Mouse (Mus musculus) kidney, postnatal 14 days (tissue): ENCODE data around the gene Ccdc162.

Experiments
- DNase-seq: peaks from one replicate; pipeline ENCODE4 v3.0.0; 2022; ENCODE audit warnings: mixed read lengths

Gene Ccdc162

GRCm38 (mm10) chr10:41535991-41536390 lies 180.4 kb downstream of the Ccdc162 start:
- DNase-seq, result no peak

GRCm38 (mm10) chr10:41529972-41530371 lies 186.5 kb downstream of the Ccdc162 start:
- no peak for DNase-seq

DNA sequence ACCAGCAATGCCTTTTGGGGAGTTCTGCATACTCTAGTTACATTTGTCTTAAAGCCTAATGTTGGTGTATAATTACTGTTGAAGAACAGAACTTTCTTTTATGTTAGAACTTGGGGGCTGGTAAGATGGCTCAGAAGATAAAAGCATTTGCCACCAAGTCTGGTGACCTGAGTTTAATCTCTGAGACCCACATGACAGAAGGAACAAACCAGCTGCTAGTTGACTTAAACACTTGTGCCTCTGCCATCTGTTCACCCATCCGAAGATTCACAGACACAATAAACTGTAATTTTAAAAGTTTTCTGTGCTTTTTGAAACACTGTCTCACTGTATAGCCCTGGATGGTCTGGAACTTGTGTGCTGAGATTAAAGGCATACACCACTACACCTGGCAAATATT lies 190.7 kb downstream of the Ccdc162 start:
- no peak for DNase-seq

DNA sequence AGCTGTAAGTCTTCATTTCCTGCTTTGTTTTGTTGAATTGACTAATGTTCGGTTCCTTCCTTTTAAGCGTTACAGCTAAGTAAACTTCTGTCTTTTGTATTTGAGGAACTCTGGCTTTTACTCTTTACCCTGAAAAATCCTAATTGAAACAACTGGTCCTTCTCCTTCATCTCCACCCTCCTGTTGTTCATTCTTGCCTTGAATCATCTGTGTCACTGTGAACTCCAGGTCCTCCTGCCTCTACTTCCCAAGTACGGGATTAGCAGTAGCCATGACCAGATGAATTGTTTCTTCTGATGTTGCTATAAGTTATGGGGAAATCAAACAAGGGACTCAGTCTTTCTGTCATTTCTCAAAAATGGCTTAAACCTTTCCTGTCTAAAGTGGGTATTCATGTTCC lies 193.0 kb downstream of the Ccdc162 start:
- DNase-seq, result no peak

DNA sequence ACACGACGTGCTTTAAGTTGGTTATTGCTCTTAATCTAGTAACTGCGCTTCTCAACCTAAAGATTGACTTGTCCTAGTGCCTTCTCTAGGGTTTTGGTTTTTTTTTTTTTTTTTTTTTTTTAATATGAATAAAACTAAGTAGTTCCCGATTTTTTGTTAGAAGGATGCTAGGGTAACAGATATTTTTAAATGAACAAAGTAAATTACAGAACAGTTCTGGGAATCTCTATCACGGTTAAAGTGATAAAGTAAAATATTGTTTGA lies 196.1 kb downstream of the Ccdc162 start:
- no peak for DNase-seq

GRCm38 (mm10) chr10:41519640-41520409 lies 196.6 kb downstream of the Ccdc162 start:
- DNase-seq, result peak; percentile 65

- peak; percentile 95 for DNase-seq
These were observed 197.3 kb downstream of the Ccdc162 start, which contains the start of gene Cd164 for GRCm38 (mm10) chr10:41518981-41519618. Gene Cd164, plus strand, starts transcription at chr10:41519414.

DNA sequence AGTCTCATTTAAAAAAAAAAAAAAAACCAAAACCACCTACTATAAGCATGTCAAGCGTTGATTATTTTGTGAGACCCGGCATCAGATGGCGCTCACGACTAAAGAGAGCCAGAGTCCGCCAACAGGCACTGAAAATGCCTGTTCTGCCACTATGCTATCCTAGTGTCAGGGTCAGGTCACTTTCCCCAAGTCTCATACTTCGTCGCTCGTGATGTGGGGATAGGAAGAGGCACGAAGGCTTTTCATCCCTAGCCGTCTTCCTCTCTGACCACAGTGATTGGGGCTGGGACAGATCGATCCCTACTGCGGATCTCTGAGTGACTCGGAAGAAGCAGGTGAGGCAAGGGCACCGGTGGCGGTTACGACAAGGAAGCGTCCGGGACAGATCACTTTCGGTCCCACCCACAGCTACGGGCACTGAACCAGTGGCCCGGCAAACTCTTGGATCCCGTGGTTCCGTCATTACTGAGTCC lies 197.9 kb downstream of the Ccdc162 start:
- peak; percentile 85 for DNase-seq

DNA sequence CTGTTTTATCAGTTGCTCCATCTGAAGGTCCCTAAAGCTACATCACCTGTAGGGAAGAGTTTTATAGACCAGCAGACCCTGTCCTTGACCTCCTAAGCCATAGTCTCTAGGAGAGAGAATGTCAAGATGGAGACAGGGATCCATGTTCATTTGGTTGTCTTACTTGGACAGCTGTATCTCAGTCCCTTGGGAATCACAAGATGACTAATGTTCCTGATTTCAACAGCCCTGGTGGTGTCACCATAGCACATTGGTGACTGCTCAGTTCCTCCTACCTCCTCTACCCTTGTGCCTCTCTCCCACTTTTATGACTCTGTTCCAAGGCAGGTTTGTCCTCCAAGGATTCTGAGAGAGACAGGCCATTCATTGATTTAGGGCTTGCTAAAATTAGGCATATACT lies 201.5 kb downstream of the Ccdc162 start:
- DNase-seq, result no peak

- DNase-seq, result no peak
These were observed 202.1 kb downstream of the Ccdc162 start for GRCm38 (mm10) chr10:41514301-41514700.

- DNase-seq, result peak; percentile 29
These were observed 207.3 kb downstream of the Ccdc162 start for GRCm38 (mm10) chr10:41509160-41509559.

GRCm38 (mm10) chr10:41505446-41505845 lies 211.0 kb downstream of the Ccdc162 start:
- DNase-seq, result peak; percentile 81

DNA sequence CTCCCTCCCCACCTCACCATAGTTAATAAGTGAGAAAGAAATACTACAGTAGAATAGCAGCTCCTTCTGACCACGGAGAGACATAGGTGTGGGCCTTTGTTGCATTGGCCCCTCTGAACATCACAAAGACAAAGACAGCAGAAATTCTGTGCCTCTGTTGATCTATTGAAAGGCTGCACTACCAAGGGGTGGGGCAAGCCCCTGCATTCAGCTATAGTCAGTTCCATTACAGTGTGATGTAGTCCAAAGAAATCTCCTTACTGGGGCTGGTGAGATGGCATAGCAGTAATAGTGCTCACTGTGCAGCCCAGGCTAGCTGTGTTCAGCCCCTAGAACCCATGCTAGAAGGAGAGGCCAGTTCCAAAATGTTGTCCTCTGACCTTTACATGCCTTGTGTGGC lies 211.4 kb downstream of the Ccdc162 start:
- no peak for DNase-seq

- peak; percentile 77 for DNase-seq
These were observed 215.5 kb downstream of the Ccdc162 start for GRCm38 (mm10) chr10:41500941-41501340.

DNA sequence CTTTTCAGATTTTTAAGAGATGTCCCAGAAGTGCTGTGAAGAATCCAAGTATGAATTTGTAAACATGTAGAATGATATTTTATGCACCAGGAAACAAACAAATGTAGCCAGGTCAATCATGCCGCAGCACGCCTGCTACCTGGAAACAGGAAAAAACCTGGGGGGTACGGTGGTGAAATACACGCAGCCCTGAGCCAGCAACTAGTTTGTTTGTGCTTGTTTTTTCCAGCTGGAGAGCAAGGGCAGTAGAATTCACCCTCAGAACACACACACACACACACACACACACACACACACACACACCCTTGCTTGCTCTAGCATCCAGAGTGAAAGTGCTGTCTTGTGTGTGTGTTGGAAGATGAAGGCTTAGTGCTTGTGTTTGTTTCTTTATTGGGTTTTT lies 225.3 kb downstream of the Ccdc162 start:
- peak; percentile 53 for DNase-seq

GRCm38 (mm10) chr10:41490518-41490873 lies 225.9 kb downstream of the Ccdc162 start:
- DNase-seq, result no peak

DNA sequence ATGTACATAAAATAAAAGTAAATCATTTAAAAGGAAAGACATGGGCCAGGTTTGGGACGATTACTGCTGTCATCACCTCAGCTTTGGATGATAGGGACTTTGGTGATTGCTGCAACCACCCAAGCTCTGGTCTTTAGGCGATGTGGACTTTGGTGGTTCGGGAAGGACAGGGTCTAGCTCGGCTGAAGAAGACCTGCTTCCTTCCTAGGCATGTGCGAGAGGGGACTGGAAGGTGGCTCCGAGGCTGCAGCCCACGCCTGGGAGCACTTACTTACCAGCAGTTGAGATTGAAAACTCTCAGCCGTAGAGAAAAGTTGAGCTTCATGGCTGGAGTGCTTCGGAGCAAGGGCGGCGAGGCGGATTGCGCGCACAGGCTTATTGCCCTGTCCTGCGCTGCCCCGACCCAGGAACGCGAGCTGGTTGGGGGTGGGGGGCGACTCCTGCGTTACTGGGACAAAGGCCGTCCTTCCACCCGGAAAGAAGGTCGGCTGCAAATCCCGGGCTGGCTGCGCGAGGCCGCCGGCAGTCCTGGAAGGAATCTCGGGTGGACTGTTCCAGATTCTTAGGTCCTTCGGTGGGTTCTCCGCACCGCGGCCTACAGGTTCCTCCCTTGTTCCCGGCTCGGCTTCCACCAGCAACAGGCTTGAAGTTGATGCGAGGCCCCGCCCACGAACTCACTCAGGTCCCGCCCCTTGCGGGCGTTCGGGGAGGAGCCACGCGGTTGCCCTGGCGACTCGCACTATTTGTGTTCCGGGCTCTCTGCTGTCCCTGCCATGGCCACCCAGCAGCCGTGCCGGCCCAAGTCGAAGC lies 226.5 kb downstream of the Ccdc162 start, which contains the start of the genes Smpd2 and Ppil6:
Smpd2 (minus strand) TSS at position 662 of the 810 bp plus-strand sequence.
Ppil6 (plus strand) TSS at position 732 of the 810 bp plus-strand sequence.
- DNase-seq, result peak; percentile 98

DNA sequence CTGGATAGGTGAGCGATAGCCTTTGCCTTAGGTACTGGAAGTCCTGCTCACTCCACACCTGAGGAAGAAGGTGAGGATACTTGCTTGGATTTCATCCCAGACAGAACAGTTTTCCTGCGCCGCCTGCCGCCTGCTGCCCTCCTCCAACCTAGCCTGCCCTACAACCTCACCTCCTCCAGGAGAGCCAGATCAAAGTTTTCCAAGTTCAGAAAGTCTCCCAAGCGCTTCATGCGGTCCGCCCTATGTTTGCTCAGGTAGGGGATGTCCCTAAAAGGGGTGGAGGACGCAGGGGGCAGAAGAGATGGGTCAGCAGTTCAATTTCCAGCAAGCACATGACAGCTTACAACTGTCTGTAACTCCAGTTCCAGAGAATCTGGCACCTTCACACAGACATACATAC lies 227.1 kb downstream of the Ccdc162 start:
- DNase-seq, result peak; percentile 58

DNA sequence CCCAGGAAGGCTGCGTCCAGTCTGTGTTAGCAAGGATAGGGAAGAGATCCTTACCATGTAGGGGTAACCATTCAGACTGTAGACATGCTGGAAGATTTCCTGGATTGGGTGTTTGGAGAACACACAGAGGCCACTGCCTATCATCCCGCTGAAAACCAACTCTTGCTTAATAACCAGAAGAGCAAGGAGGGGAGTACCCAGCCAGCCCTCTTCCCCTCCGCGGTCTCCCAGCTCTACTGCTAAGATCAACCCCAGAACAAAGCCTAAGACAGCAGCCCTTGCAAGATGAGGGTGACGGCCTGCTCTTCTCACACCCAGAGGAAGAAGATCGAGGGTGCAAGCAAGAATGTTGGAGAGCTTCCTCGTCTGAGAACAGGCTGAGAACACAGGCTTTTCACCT lies 227.6 kb downstream of the Ccdc162 start:
- no peak for DNase-seq
